Mouse (Mus musculus): ENCODE data around the gene Dgcr8.

DNA sequence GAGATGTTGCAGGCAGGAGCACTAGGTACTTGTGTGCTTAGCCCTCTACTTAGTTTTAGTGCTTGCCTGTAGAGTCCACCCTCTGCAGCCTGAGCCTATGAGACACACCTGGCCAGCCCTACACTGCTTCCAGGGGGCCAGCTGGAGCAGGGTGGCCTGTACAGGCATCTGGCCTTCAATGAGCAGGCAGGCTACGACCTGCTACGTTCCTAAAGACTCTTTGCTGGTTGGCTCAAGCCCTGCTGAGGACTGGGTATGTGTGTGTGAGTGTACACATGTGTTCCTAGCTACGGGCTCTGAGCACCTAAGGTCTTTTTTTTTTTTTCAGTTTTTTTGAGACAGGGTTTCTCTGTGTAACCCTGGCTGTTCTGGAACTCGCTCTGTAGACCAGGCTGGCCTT is 57.6 kb downstream of the Dgcr8 start:
- TF ChIP-seq CTCF (conservative IDR thresholded peaks at IDR 0.05; ENCODE audit: insufficient read depth, insufficient read length, low read depth, low read length) (no peak), POLR2A (IDR thresholded peaks at IDR 0.05; ENCODE audit: low read depth, low read length) (no peak)

Data from kidney, adult 2 months (tissue).